Mouse (Mus musculus) C2C12 (cell line): ENCODE data around the gene Gm29797.

Experiments used
- CEBPB ChIP-seq: IDR thresholded peaks from one replicate; pipeline ENCODE4 v1.6.1; 2011; ENCODE audit warnings: low read depth, mild to moderate bottlenecking, control low read depth, moderate library complexity
- CTCF ChIP-seq: IDR thresholded peaks from one replicate; pipeline ENCODE4 v1.5.1; 2011; ENCODE audit not compliant: control insufficient read depth, insufficient read depth, insufficient read length
- MAX ChIP-seq: IDR thresholded peaks from one replicate; pipeline ENCODE4 v1.6.1; 2011; ENCODE audit warnings: mild to moderate bottlenecking, control low read depth

- no peak for TF ChIP-seq CTCF
- TF ChIP-seq MAX: no peak
- no peak for TF ChIP-seq CEBPB
These were observed 34.7 kb downstream of the Gm29797 start for GRCm38 (mm10) chr2:181691571-181691970.
